Mouse (Mus musculus) heart, adult 2 months (tissue): ENCODE data around the gene Sema3a.

Experiments
- CTCF ChIP-seq: fragments of 200-600 bp; IDR thresholded peaks from 2 replicates; pipeline ENCODE4 v1.8.1; 2022; ENCODE audit warnings: antibody characterized with exemption, mild to moderate bottlenecking, moderate library complexity
- EP300 ChIP-seq: fragments of 200-500 bp; IDR thresholded peaks from 2 replicates; pipeline ENCODE4 v1.6.1; 2011; ENCODE audit warnings: low read depth, low read length, control low read depth; ENCODE audit not compliant: insufficient read depth
- POLR2A ChIP-seq: fragments of 200-500 bp; IDR thresholded peaks from 2 replicates; pipeline ENCODE4 v1.6.1; 2011; ENCODE audit warnings: mild to moderate bottlenecking, low read depth, low read length, control low read depth; ENCODE audit not compliant: insufficient read depth

- TF ChIP-seq EP300 (no peak), CTCF (no peak), POLR2A (no peak)
These were observed 262.5 kb downstream of the Sema3a start for GRCm38 (mm10) chr5:13387679-13388078.
